Mouse (Mus musculus) ovary, postnatal 10 days (tissue): ENCODE measurements around the gene Gm3264.
A peak's percentile ranks its signal among the peaks of the same experiment; 100 is the strongest.
"Not testable (repeated sequence)": the region's sequence is repeated elsewhere in the genome, so short reads cannot be mapped to it uniquely, and the experiment has no call there.

ENCODE experiments used
- DNase-seq: peaks from one replicate; pipeline ENCODE4 v3.0.0; 2022; ENCODE audit warnings: low spot score

Gene Gm3264

GRCm38 (mm10) chr14:4855299-4855980, at the start of gene Gm3264:
Gene Gm3264, plus strand, starts transcription at chr14:4855576.
- DNase-seq, result not testable (repeated sequence)

GRCm38 (mm10) chr14:4806421-4806820, 49.0 kb upstream of the Gm3264 start:
- DNase-seq, result peak; percentile 1

GRCm38 (mm10) chr14:4821950-4822349, 33.4 kb upstream of the Gm3264 start:
- DNase-seq, result not testable (repeated sequence)

- not testable (repeated sequence) for DNase-seq
These were observed 17.6 kb upstream of the Gm3264 start, which contains the start of gene Gm3269 for GRCm38 (mm10) chr14:4837806-4838205. Gene Gm3269, plus strand, starts transcription at chr14:4838106.

GRCm38 (mm10) chr14:4892116-4892515, 36.7 kb downstream of the Gm3264 start, which contains the start of gene Gm3278:
Gene Gm3278, plus strand, starts transcription at chr14:4892416.
- not testable (repeated sequence) for DNase-seq
